Mouse (Mus musculus) neural tube, embryonic 15.5 days (tissue): ENCODE data around the gene Gm16181. TPM values are rescaled to one million over a fixed set of nuclear protein-coding genes. Genes with fewer than 3 reads are reported as not detected.

Source experiments
- ATAC-seq: fragments of 200-750 bp; cut with Nextera tagmentation; 2 replicates; pipeline ENCODE4 v1.8.0; 2017; ENCODE audit warnings: mild to moderate bottlenecking, moderate TSS enrichment, moderate library complexity; ENCODE audit not compliant: low FRiP score
- H3K27ac ChIP-seq: fragments of 300-500 bp; sonication (generic); replicated peaks from 2 replicates; pipeline ENCODE4 v1.5.1; 2015; ENCODE audit warnings: mild to moderate bottlenecking, inconsistent platforms
- H3K27me3 ChIP-seq: fragments of 300-500 bp; sonication (generic); replicated peaks from 2 replicates; pipeline ENCODE4 v1.6.1; 2015; ENCODE audit warnings: inconsistent platforms
- H3K36me3 ChIP-seq: fragments of 300-500 bp; sonication (generic); 2 replicates; pipeline ENCODE4 v1.6.1; 2015; ENCODE audit warnings: inconsistent platforms
- H3K4me1 ChIP-seq: fragments of 300-500 bp; sonication (generic); 2 replicates; pipeline ENCODE4 v1.6.1; 2015; ENCODE audit warnings: inconsistent platforms
- H3K4me2 ChIP-seq: fragments of 300-500 bp; sonication (generic); 2 replicates; pipeline ENCODE4 v1.6.1; 2015; ENCODE audit warnings: inconsistent platforms, mild to moderate bottlenecking, moderate library complexity
- H3K4me3 ChIP-seq: fragments of 300-500 bp; sonication (generic); replicated peaks from 2 replicates; pipeline ENCODE4 v1.5.1; 2015; ENCODE audit warnings: mild to moderate bottlenecking, inconsistent platforms
- H3K9ac ChIP-seq: fragments of 300-500 bp; sonication (generic); replicated peaks from 2 replicates; pipeline ENCODE4 v1.6.1; 2015; ENCODE audit warnings: mild to moderate bottlenecking, inconsistent platforms
- H3K9me3 ChIP-seq: fragments of 300-500 bp; sonication (generic); replicated peaks from 2 replicates; pipeline ENCODE4 v1.6.1; 2016; ENCODE audit warnings: inconsistent platforms
- WGBS: fragments of 180-500 bp; shearing (Covaris S2); methylation state at CpG from one replicate; pipeline ENCODE4 v1.1.7; 2015; ENCODE audit warnings: mixed read lengths; 5-methylcytosine and 5-hydroxymethylcytosine counted together
- polyA plus RNA-seq: library from polyadenylated mRNA; unstranded; fragments of >200 nt; fragmentation: Nextera tagmentation; extraction: Ambion mirVana; gene quantifications from 2 replicates; pipeline ENCODE4 v1.2.1, GENCODE M21; 2015

Gm16181 gene
- polyA plus RNA-seq, 1 experiment from 2014 or later, result not detected

DNA sequence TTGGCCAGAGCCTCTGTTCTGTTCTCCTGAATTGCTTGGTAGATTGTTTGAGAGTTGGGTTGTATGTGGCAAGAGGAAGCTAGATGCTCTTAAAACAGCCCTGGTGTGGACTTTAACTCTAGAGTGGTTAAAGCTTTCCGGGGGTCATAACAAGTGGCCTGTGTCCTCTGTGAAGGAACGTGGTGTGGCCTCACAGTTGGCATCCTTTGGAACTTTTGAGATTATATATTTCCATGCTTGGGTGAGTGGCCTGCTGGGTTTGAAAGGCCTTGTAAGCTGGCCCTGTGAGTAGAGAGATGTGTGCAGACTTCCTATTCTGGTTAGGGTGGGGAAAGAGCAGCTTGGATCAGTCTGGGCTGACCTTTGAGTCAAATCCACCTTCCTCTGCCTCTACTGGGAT lies 24.4 kb downstream of the Gm16181 start:
- peaks cover 57% of the 10 kb centered on the region for H3K4me1 ChIP-seq
- H3K36me3 ChIP-seq, result peaks cover 65% of the 10 kb centered on the region
- no peak overlapping the region for H3K27ac ChIP-seq
- H3K4me2 ChIP-seq, result peak overlapping the region; percentile 91
- H3K4me3 ChIP-seq, result peak overlapping the region; percentile 58
- WGBS, result 78% methylated on average over 2 of the region's 2 CpGs
- no peaks in the 10 kb centered on the region for H3K27me3 ChIP-seq
- H3K9ac ChIP-seq, result 0 out of 2 replicates have a peak overlapping the region, but pooled peaks have one; percentile 8
- ATAC-seq, result no peak
- no peaks in the 10 kb centered on the region for H3K9me3 ChIP-seq

DNA sequence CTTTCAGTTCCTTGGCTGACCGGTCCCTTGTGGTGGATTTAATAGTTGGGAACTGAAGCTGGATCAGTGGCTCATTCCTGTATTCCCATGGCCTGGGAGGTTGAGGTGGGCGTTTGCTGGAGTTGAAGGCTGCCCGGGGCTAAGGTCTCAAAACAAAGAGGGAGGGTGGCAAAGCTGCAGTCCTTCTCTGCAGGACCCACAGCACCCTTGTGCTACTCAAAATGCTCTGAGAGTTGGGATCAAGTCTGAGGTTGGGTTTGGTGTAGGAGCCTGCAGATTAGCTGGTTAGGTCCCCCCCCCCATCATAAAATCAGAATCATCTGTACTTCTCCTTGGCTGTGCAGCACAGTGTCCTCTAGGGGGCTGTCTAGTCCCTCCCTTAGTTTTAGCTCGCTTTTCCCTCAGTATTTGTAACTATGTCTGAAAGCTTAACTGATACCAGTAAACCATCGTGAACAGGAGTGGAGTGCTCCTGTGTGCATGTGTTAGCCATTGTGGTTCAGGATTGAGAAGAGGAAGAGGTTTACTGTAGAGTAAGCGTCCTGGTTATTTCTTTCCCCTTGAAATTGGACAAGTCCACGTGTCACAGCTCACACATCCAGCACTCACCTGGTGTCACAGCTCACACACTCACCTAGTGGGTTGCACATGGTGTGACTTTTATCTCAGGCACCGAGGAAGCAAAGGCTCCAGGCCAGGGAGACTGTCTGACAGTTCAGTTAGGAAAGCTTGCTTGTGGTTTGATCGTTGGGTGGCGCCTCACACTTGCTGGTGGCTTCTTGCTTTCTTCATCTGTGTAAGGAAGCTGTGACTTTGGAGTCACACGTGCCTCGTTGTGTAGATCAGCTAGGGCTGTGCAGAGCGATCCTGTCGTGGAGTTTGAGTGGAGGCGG lies 25.3 kb downstream of the Gm16181 start:
- WGBS, result 82% methylated on average over 15 of the region's 15 CpGs
- peaks cover 75% of the 10 kb centered on the region for H3K36me3 ChIP-seq
- peak overlapping the region; percentile 91 for H3K4me2 ChIP-seq
- H3K9me3 ChIP-seq, result no peaks in the 10 kb centered on the region
- no peaks in the 10 kb centered on the region for H3K27me3 ChIP-seq
- H3K27ac ChIP-seq, result no peak overlapping the region
- H3K4me1 ChIP-seq, result peaks cover 47% of the 10 kb centered on the region
- no peak overlapping the region for H3K4me3 ChIP-seq
- no peak for ATAC-seq
- H3K9ac ChIP-seq, result 0 out of 2 replicates have a peak overlapping the region, but pooled peaks have one; percentile 8

DNA sequence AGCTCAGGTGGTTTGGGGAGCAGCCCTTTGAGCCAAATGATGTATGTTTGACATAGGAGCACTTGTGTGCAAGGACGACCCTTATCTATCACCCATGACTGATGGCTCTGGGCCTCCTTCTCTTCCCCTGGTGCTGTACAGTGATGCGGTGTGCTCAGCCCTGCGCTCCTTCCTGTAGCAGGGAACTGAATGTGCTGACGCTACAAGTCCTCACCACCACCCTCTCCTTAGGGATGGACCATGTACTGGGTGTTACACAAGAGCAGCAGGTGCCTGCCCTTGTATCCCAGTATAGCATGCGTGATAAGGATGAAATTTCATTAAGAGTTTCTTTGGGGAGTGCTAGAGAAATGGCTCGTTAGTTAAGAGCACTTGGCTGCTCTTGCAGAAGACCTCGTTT lies 26.5 kb downstream of the Gm16181 start:
- WGBS, result 74% methylated on average over 7 of the region's 7 CpGs
- H3K27me3 ChIP-seq, result no peaks in the 10 kb centered on the region
- no peak overlapping the region for H3K4me3 ChIP-seq
- H3K27ac ChIP-seq, result no peak overlapping the region
- no peak overlapping the region for H3K9ac ChIP-seq
- peaks cover 47% of the 10 kb centered on the region for H3K4me1 ChIP-seq
- no peak for ATAC-seq
- peaks cover 84% of the 10 kb centered on the region for H3K36me3 ChIP-seq
- no peak overlapping the region for H3K4me2 ChIP-seq
- no peaks in the 10 kb centered on the region for H3K9me3 ChIP-seq

DNA sequence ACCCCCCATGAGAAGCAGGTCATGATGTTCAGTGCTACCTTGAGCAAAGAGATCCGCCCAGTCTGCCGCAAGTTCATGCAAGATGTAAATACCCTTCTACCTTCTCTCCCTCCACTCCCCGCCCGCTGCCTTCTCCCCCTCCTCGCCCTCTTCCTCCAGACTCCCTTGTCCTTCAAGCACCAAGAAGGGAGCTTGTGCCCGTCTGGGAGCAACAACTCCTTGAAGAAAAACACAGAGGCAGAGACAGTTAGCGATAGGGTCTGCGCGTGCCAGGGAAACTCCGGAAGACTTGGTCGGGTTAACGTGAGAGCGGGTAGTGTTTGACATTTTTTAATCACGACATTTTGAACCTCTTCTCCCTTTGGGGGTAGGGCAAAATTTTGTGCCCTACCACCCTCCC lies 28.4 kb downstream of the Gm16181 start:
- H3K27ac ChIP-seq, result no peak overlapping the region
- H3K4me1 ChIP-seq, result peaks cover 37% of the 10 kb centered on the region
- H3K36me3 ChIP-seq, result peaks cover 98% of the 10 kb centered on the region
- H3K9me3 ChIP-seq, result no peaks in the 10 kb centered on the region
- H3K4me2 ChIP-seq, result no peak overlapping the region
- no peaks in the 10 kb centered on the region for H3K27me3 ChIP-seq
- no peak overlapping the region for H3K4me3 ChIP-seq
- no peak overlapping the region for H3K9ac ChIP-seq
- 91% methylated on average over 14 of the region's 14 CpGs for WGBS
- ATAC-seq, result no peak

DNA sequence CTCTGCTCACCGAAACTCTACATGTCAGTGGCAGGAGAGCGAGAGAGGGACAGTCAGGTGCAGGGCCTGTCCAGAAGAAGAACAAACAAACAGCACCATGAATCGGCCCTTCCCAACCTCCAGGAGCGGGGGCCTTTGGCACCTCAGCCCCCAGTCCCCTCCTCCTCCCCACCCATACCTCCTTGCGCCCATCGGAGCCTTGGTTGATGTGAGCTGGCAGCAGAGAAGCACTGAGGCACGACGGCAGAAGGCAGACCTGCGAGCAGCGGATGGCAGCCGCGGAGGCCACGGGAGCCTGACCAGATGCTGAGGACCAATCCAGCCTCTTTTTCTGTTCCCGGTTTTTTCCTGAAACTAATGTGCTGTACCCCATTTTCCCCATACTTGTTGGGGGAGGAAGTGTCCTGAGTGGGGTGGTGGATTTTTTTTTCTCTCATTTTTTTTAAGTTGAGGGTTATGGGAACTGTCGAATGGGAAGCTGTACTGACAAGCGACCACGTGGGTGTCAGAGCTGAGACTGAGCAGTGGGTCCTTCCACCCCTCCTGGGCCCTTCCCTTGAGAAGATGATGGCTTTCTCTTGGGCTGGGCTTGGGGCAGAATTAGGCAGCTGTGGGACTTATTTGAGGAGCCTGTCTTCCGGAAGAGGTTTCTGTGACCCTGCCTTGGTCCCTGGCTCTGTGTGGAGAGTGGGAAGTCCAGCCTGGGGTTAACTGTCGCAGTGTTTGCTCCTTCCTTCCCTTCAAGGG lies 29.0 kb downstream of the Gm16181 start:
- Histone ChIP-seq H3K4me3 (no peak overlapping the region), H3K27ac (no peak overlapping the region), H3K4me1 (peaks cover 30% of the 10 kb centered on the region), H3K4me2 (no peak overlapping the region), H3K27me3 (no peaks in the 10 kb centered on the region), H3K36me3 (peaks cover 98% of the 10 kb centered on the region), H3K9ac (no peak overlapping the region), H3K9me3 (no peaks in the 10 kb centered on the region)
- ATAC-seq, result no peak
- WGBS, result 86% methylated on average over 19 of the region's 19 CpGs

DNA sequence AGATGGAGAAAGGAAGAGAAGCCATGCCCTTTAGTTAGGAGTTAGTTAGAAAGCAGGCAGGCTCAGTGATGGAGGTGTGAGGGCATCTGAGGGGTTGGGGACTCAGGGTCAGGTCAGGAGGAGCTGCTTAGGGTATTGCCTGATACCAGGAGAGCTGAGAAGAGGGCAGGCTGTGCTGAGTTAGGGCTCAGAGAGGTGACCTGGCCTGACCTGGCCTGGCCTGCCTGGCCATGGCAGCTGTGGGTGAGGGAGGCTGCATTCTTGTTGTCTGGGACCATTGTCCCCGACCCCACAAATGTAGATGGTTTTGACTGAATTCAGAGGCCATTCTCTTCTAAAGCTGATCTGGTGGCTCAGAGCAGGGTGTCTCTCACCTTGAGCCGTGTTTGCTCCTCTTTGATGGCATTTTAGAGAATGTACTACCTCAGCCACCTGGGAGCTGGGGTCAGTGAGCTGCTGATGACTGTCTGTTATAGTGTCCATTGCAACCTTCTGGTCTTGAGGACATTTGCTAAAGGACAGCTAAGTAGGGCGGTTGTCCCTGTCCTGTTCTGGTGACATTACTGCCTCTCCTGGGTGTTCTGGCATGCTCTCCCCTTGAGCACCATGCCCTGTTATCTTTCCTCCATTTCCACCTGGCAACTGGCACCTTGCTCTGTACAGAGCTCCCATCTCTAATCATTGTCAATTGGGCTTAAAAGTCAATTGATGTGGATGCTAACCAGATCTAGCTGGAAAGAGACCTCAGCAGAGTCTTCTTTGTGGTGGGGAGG lies 29.9 kb downstream of the Gm16181 start:
- Histone ChIP-seq H3K4me3 (no peak overlapping the region), H3K36me3 (peaks cover 88% of the 10 kb centered on the region), H3K27me3 (no peaks in the 10 kb centered on the region), H3K9ac (no peak overlapping the region), H3K4me1 (peaks cover 21% of the 10 kb centered on the region), H3K27ac (no peak overlapping the region), H3K4me2 (no peak overlapping the region), H3K9me3 (no peaks in the 10 kb centered on the region)
- no peak for ATAC-seq
- 93% methylated on average over 3 of the region's 3 CpGs for WGBS

DNA sequence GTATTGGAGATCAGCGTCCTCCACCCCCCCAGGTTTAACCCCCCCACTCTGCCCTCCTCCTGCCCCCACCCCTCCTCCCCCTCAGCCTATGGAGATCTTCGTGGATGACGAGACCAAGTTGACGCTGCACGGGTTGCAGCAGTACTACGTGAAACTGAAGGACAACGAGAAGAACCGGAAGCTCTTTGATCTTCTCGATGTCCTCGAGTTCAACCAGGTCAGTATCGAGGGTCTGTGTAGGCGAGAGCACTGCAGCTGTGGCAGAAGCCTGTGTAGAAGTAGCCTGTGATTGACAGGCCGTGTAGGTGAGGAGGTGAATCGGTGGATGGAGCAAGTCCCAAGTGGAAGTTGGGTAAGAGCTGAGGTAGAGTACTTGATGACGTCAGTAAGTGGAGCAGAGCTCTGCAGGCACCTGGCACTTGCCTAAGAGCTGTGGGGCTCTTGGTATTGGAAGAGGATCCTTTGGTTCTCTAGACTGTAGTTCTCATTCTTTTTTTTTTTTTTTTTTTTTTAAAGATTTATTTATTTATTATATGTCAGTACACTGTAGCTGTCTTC lies 30.6 kb downstream of the Gm16181 start:
- H3K4me2 ChIP-seq, result no peak overlapping the region
- no peak overlapping the region for H3K27ac ChIP-seq
- H3K36me3 ChIP-seq, result peaks cover 81% of the 10 kb centered on the region
- H3K9me3 ChIP-seq, result no peaks in the 10 kb centered on the region
- 85% methylated on average over 15 of the region's 15 CpGs for WGBS
- H3K9ac ChIP-seq, result no peak overlapping the region
- peaks cover 14% of the 10 kb centered on the region for H3K4me1 ChIP-seq
- no peak overlapping the region for H3K4me3 ChIP-seq
- no peaks in the 10 kb centered on the region for H3K27me3 ChIP-seq
- ATAC-seq, result no peak

DNA sequence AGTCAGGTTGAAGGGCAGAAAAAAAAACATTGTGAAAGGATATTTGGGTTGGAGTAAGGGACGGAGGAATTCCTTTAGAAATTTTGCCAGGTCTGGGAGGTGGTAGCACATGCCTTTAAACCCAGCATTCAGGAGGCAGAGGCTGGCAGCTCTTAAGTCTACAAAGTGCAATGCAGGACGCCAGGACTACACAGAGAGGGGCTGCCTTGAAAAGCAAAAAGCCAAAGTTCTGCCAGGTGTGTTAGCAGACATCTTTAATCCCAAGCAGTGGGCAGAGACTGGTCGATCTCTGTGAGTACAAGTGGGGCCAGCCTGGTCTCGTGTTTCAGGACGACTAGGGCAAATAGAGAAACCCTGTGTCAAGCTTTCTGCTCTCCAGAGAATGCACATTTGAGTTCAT lies 31.3 kb downstream of the Gm16181 start:
- H3K9ac ChIP-seq, result no peak overlapping the region
- peaks cover 8% of the 10 kb centered on the region for H3K4me1 ChIP-seq
- no peaks in the 10 kb centered on the region for H3K9me3 ChIP-seq
- ATAC-seq, result no peak
- H3K4me2 ChIP-seq, result no peak overlapping the region
- no peak overlapping the region for H3K4me3 ChIP-seq
- H3K27me3 ChIP-seq, result no peaks in the 10 kb centered on the region
- H3K36me3 ChIP-seq, result peaks cover 74% of the 10 kb centered on the region
- no peak overlapping the region for H3K27ac ChIP-seq
- WGBS, result 85% methylated on average over 5 of the region's 5 CpGs

DNA sequence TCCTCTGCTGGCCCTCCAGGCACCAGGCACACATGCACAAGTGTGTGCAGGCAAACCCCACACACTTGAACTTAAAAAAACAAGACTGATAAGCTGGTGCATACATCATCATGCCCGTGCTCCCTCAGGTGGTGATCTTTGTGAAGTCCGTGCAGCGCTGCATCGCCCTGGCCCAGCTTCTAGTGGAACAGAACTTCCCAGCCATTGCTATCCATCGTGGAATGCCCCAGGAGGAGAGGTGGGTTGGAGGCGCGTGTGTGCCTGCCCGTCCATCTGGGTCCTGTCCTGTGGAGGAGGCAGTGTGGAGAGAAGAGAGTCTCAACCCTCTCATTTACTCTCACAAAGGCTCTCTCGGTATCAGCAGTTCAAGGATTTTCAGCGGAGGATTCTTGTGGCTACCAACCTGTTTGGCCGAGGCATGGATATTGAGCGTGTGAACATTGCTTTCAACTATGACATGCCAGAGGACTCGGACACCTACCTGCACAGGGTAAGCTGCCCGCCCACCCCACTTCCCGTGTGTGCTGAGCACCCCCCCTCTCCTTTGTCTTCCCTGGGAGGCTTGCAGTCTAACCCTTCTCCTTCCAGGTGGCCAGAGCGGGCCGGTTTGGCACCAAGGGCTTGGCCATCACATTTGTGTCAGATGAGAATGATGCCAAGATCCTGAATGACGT lies 32.1 kb downstream of the Gm16181 start:
- H3K9ac ChIP-seq, result no peak overlapping the region
- no peaks in the 10 kb centered on the region for H3K9me3 ChIP-seq
- ATAC-seq, result no peak
- no peak overlapping the region for H3K4me2 ChIP-seq
- WGBS, result 87% methylated on average over 18 of the region's 18 CpGs
- H3K27me3 ChIP-seq, result no peaks in the 10 kb centered on the region
- no peak overlapping the region for H3K27ac ChIP-seq
- H3K36me3 ChIP-seq, result peaks cover 66% of the 10 kb centered on the region
- no peak overlapping the region for H3K4me3 ChIP-seq
- H3K4me1 ChIP-seq, result peaks cover under 1% of the 10 kb centered on the region

DNA sequence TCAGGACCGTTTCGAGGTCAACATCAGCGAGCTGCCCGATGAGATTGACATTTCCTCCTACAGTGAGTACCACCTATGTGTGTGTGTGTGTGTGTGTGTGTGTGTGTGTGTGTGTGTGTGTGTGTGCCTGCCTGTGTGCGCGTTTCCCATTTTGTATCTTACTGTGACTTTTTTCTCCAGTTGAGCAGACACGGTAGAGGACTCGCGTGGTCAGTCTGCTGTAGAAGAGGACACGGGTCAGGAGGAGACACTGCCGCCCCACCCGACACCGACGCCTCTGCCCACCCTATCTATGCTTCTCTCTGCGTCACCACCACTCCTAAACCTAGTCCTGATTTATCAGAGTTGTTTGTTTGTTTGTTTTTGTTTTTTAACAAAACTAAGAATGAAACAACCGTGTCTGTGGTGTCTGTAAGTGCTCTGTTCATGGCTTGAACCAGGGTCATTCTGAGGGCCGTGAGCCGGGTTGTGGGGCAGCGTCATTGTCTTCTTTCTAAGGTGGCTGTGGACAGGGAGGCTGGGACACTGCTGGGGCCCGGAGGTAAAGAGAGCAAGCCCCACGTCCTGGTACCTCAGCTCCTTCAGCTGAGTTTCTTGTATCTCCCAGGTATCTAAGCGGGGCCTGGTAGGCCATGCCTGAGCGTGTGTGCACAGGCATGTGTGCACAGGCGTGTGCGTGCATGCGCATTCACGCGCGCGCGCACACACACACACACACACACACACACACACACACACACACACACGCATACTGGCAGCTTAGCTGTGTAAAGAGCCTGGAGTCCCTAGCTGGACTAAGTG lies 32.9 kb downstream of the Gm16181 start:
- peaks cover 4% of the 10 kb centered on the region; the same call in 1 of the 2 replicates for H3K4me1 ChIP-seq
- no peak overlapping the region for H3K4me2 ChIP-seq
- H3K4me3 ChIP-seq, result no peak overlapping the region
- H3K27me3 ChIP-seq, result no peaks in the 10 kb centered on the region
- 88% methylated on average over 32 of the region's 32 CpGs for WGBS
- no peak for ATAC-seq
- no peak overlapping the region for H3K27ac ChIP-seq
- no peaks in the 10 kb centered on the region for H3K9me3 ChIP-seq
- H3K36me3 ChIP-seq, result peaks cover 60% of the 10 kb centered on the region
- no peak overlapping the region for H3K9ac ChIP-seq
